Mouse (Mus musculus) kidney, adult 2 months (tissue): ENCODE measurements around the gene Tsga10.

ENCODE experiments used
- CTCF ChIP-seq: fragments of 200-500 bp; conservative IDR thresholded peaks from 2 replicates; pipeline ENCODE4 v1.5.1; 2011; ENCODE audit warnings: low read depth, mild to moderate bottlenecking, control low read depth, low read length, moderate library complexity, mixed read lengths; ENCODE audit not compliant: insufficient read depth, insufficient read length
- POLR2A ChIP-seq: fragments of 200-500 bp; IDR thresholded peaks from one replicate; pipeline ENCODE4 v1.6.1; 2011; ENCODE audit warnings: low read depth, low read length, control low read depth

GRCm38 (mm10) chr1:37877736-37878460 is 11.7 kb upstream of the Tsga10 start:
- TF ChIP-seq CTCF: no peak
- no peak for TF ChIP-seq POLR2A
